Mouse (Mus musculus) liver, postnatal 0 days (tissue): ENCODE results near the gene Tbc1d20.

Experiments used
- CTCF ChIP-seq: sonication (generic); IDR thresholded peaks from 2 replicates; pipeline ENCODE4 v1.5.1; 2016; ENCODE audit warnings: antibody characterized with exemption, low read depth
- EP300 ChIP-seq: IDR thresholded peaks from 2 replicates; pipeline ENCODE4 v1.6.1; 2016; ENCODE audit warnings: antibody characterized with exemption, low read depth, mild to moderate bottlenecking

GRCm38 (mm10) chr2:152345393-152345792 is 51.8 kb downstream of the Tbc1d20 start:
- TF ChIP-seq CTCF, result no peak
- no peak for TF ChIP-seq EP300
